Mouse (Mus musculus) kidney, adult 2 months (tissue): ENCODE data around the gene Acbd4. TPM values are rescaled to one million over a fixed set of nuclear protein-coding genes. Genes with fewer than 3 reads are reported as not detected.
A peak's percentile ranks its signal among the peaks of the same experiment; 100 is the strongest.

Experiments used
- DNase-seq: peaks from one replicate; pipeline ENCODE4 v3.0.0; 2021
- H3K27ac ChIP-seq: fragments of 200-500 bp; 2 replicates; pipeline ENCODE4 v1.5.1; 2012; ENCODE audit warnings: low read depth, low read length, control low read depth, inconsistent platforms; ENCODE audit not compliant: insufficient read depth
- H3K27me3 ChIP-seq: fragments of 200-500 bp; replicated peaks from 2 replicates; pipeline ENCODE4 v1.6.1; 2012; ENCODE audit warnings: mild to moderate bottlenecking, moderate library complexity, low read length, inconsistent platforms; ENCODE audit not compliant: control insufficient read depth, insufficient read depth
- H3K36me3 ChIP-seq: fragments of 200-500 bp; 2 replicates; pipeline ENCODE4 v1.6.1; 2012; ENCODE audit warnings: mild to moderate bottlenecking, moderate library complexity, low read length, inconsistent platforms; ENCODE audit not compliant: control insufficient read depth, insufficient read depth
- H3K4me1 ChIP-seq: fragments of 200-500 bp; 2 replicates; pipeline ENCODE4 v1.6.1; 2011; ENCODE audit warnings: low read length; ENCODE audit not compliant: control insufficient read depth, insufficient read depth
- H3K4me3 ChIP-seq: fragments of 200-500 bp; 2 replicates; pipeline ENCODE4 v1.5.1; 2011; ENCODE audit warnings: mild to moderate bottlenecking, low read depth, low read length, control low read depth; ENCODE audit not compliant: insufficient read depth
- CTCF ChIP-seq: fragments of 200-500 bp; conservative IDR thresholded peaks from 2 replicates; pipeline ENCODE4 v1.5.1; 2011; ENCODE audit warnings: low read depth, mild to moderate bottlenecking, control low read depth, low read length, moderate library complexity, mixed read lengths; ENCODE audit not compliant: insufficient read depth, insufficient read length
- POLR2A ChIP-seq: fragments of 200-500 bp; IDR thresholded peaks from one replicate; pipeline ENCODE4 v1.6.1; 2011; ENCODE audit warnings: low read depth, low read length, control low read depth
- WGBS: fragments of 180-500 bp; shearing (Covaris S2); methylation state at CpG from one replicate; pipeline ENCODE4 v1.1.7; 2018; 5-methylcytosine and 5-hydroxymethylcytosine counted together
- polyA plus RNA-seq: library from polyadenylated mRNA; depleted of rRNA; stranded (reverse); fragments of >200 nt; gene quantifications from 2 replicates; pipeline ENCODE4 v1.2.3, GENCODE M21; 2012

The Acbd4 gene
- polyA plus RNA-seq, 1 experiment = 130 TPM

DNA sequence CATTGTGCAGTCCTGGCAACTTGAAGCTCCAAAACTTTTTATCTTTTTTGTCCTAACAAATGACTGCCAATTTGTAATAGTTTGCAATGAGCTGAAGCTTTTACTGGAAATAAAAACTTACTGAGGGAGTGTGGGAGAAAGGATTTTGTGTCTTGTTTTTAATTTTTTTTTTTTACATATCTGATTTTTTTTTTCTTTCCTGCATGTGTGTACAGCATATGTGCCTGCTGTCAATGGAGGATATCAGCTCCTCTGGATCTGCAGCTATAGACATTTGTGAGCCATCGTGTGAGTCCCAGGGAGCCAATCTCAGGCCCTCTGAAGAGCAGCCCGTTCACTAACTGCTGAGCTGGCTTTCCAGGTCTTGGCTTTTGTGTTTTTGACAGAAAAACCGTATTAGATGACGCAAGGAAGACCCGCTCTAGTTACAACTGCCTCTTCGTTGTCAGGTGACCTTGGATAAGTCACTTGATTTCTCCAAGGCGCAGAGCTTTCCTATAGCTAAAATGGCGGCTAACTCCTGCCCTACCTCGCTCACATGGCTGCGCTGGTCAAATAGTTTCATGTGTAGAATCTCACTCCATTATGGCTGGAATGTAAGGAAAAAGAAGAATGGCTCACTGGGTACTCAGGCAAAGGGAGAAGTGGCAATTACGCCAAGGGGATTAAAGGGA is 12.9 kb downstream of the Acbd4 start:
- TF ChIP-seq POLR2A (no peak), CTCF (no peak)
- Histone ChIP-seq H3K27me3 (no peaks in the 10 kb centered on the region), H3K4me3 (peak overlapping the region; percentile 98), H3K36me3 (no peaks in the 10 kb centered on the region), H3K4me1 (peaks cover 24% of the 10 kb centered on the region), H3K27ac (peak overlapping the region; percentile 100)
- 85% methylated on average over 11 of the region's 11 CpGs for WGBS
- DNase-seq = no peak

DNA sequence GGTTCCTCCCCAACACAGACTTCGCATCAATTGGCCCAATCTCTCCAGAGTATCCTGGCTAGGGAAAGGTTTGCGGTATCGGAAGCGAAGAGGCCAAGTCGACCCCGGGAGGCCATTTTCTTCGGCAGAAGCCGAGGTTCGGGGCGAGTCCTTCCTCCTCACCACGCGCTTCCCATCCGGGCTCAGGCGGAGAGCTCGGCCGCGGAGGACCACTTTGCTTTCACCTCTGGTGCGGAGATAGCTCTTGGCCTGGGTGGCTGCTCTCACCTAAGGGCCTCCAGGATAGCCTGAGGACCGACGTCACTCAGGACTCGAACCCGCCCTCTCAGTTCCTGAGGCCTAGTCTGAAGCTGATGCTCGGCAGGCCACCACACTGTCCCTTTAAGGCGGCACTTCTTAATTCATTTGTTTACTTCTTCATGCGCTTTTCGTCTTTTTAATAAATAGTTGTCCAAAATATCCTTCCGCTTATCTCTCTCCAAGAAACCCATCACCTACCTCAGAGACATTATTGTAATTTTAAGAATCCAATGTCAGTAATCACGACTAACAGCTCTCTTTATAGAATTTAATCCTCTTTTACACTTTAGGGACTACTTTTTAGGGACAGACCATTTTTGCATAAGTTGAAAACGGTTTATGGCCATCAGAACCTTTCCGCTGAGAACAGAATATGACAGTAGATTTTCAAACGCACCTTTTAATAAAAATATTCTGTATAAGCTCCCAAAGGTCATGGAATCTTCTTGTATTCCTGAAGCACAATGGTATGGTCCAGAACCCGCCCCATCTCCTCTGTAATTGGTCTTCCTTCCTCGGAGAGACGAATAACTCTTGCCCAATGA is 13.9 kb downstream of the Acbd4 start:
- WGBS = under 1% methylated on average over 34 of the region's 34 CpGs
- Histone ChIP-seq H3K27ac (peak overlapping the region; percentile 100), H3K36me3 (no peaks in the 10 kb centered on the region), H3K4me1 (peaks cover 24% of the 10 kb centered on the region), H3K4me3 (peak overlapping the region; percentile 98), H3K27me3 (no peaks in the 10 kb centered on the region)
- peak; percentile 94 for DNase-seq
- peak; percentile 52 for TF ChIP-seq POLR2A
- TF ChIP-seq CTCF = no peak

DNA sequence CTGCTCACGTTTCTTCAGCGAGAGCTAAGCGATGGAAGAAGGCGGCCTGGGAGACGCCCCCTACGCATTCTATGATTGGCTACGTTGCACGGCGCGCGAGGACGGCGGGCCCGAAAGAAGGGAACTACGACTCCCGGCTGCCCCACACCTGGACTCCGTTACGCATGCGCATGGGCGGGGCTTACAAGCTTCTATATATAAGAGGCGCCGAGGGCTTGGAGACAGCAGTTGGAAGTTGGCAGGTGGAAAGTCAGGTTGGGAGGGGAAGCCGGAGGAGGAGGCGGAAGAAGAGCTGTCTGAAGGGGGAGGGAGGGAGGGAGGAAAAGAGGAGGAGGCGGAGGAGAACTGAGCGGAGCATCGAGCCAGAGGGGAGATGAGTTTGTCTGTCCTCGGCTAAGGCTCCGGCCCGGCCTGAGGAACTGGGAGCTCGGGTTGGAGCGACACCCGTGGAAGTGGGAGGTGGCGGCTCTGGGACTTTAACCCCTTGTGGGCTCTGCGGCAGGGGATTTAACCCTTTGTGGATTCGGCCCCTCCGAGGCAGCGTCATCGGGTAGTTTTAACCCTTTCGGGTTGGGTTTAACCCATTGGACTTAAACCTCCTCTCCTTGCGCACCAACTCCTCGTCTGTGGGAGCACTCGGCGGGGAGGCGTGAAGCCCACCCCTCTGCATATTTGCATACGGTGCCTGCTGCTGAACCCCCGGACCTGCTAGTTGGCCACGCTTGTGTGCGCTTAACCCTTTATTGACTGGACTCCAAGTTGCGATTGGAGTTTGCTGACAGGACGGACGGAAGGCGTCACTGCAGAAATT is 14.7 kb downstream of the Acbd4 start, which contains the start of gene Hexim1:
Gene Hexim1, plus strand, starts transcription at position 224 of the 811 bp plus-strand sequence.
- TF ChIP-seq CTCF (0 out of 2 replicates have a peak, but pooled peaks have one; percentile 3), POLR2A (peak; percentile 98)
- H3K36me3 ChIP-seq = no peaks in the 10 kb centered on the region
- peak within 1 kb of the TSS; percentile 100 for H3K27ac ChIP-seq
- DNase-seq = peak; percentile 100
- H3K27me3 ChIP-seq = no peaks in the 10 kb centered on the region
- WGBS = under 1% methylated on average over 52 of the region's 53 CpGs
- peaks cover 23% of the 10 kb centered on the region for H3K4me1 ChIP-seq
- peak within 1 kb of the TSS; percentile 98 for H3K4me3 ChIP-seq

DNA sequence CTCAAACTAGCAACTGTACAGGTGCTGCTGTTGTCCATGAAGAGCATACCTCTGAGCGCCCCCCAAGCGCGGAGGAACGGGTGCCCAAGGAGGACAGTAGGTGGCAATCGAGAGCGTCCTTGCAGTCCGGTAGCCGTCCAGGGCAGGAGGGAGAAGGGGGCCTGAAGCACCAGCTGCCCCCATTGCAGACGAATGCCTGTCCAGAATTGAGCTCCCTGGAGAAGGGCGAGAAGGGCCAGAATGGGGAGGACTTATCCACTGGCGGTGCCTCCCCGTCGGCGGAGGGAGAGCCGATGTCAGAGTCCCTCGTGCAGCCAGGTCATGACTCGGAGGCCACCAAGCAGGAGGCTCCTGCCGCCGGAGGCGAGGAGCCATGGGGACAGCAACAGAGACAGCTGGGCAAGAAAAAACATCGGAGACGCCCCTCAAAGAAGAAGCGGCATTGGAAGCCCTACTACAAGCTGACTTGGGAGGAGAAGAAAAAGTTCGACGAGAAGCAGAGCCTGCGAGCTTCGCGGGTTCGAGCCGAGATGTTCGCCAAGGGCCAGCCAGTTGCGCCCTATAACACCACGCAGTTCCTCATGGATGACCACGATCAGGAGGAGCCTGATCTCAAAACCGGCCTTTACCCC is 15.6 kb downstream of the Acbd4 start:
- peak overlapping the region; percentile 74 for H3K4me3 ChIP-seq
- no peaks in the 10 kb centered on the region for H3K27me3 ChIP-seq
- DNase-seq = peak; percentile 84
- peaks cover 18% of the 10 kb centered on the region; the same call in 1 of the 2 replicates for H3K4me1 ChIP-seq
- H3K27ac ChIP-seq = peak overlapping the region; percentile 59
- H3K36me3 ChIP-seq = no peaks in the 10 kb centered on the region
- TF ChIP-seq POLR2A (peak; percentile 11), CTCF (peak; percentile 69)
- WGBS = under 1% methylated on average over 35 of the region's 35 CpGs

DNA sequence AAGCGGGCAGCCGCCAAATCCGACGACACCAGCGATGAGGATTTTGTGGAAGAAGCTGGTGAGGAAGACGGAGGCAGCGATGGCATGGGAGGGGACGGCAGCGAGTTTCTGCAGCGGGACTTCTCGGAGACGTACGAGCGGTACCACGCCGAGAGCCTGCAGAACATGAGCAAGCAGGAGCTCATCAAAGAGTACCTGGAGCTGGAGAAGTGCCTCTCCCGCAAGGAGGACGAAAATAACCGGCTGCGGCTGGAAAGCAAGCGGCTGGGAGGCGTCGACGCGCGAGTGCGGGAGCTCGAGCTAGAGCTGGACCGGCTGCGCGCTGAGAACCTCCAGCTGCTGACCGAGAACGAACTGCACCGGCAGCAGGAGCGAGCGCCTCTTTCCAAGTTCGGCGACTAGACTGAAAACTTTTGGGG is 16.1 kb downstream of the Acbd4 start:
- WGBS = under 1% methylated on average over 38 of the region's 38 CpGs
- Histone ChIP-seq H3K27me3 (no peaks in the 10 kb centered on the region), H3K36me3 (no peaks in the 10 kb centered on the region), H3K27ac (peak overlapping the region; percentile 59), H3K4me1 (peaks cover 15% of the 10 kb centered on the region; the same call in 1 of the 2 replicates), H3K4me3 (peak overlapping the region; percentile 74)
- DNase-seq = peak; percentile 48
- TF ChIP-seq POLR2A = no peak
- TF ChIP-seq CTCF = no peak

DNA sequence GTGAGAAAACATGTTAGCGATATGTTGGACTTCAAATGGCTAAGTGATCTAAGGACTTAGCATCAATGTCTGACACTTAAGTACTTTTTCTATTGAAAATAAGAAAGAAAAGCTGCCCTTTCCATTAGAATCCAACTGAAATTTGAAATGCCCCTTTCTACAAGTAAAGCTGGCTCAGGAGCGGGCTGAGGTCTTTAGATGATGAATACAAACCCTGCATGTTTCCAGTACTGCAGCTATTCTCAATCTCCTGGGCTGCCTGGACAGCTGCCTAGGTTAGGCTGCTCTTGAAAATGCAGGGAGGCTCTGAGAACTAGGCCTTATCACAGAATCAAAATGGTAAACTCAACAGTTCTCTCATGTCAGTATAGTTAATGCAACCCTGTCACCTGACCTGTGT is 17.4 kb downstream of the Acbd4 start:
- H3K27ac ChIP-seq = no peak overlapping the region
- TF ChIP-seq CTCF = no peak
- no peak for TF ChIP-seq POLR2A
- no peak for DNase-seq
- peaks cover 9% of the 10 kb centered on the region; the same call in 1 of the 2 replicates for H3K4me1 ChIP-seq
- H3K36me3 ChIP-seq = no peaks in the 10 kb centered on the region
- 71% methylated on average over 2 of the region's 2 CpGs for WGBS
- no peaks in the 10 kb centered on the region for H3K27me3 ChIP-seq
- H3K4me3 ChIP-seq = no peak overlapping the region
